Mouse (Mus musculus) lung, embryonic 14.5 days (tissue): ENCODE measurements around the gene Cpsf6. TPM values are rescaled to one million over a fixed set of nuclear protein-coding genes. Genes with fewer than 3 reads are reported as not detected.

ENCODE experiments used
- ATAC-seq: fragments of 200-750 bp; cut with Nextera tagmentation; 2 replicates; pipeline ENCODE4 v1.8.0; 2017; ENCODE audit warnings: mild to moderate bottlenecking, moderate TSS enrichment, moderate library complexity; ENCODE audit not compliant: insufficient read depth
- DNase-seq: peaks from one replicate; pipeline ENCODE4 v3.0.0-alpha.2; 2015
- H3K27ac ChIP-seq: fragments of 300-500 bp; sonication (generic); 2 replicates; pipeline ENCODE4 v1.5.1; 2014; ENCODE audit warnings: low read depth, mild to moderate bottlenecking, moderate library complexity
- H3K27me3 ChIP-seq: fragments of 300-500 bp; sonication (generic); 2 replicates; pipeline ENCODE4 v1.6.1; 2014; ENCODE audit warnings: low read length, control low read depth; ENCODE audit not compliant: insufficient read depth
- H3K36me3 ChIP-seq: fragments of 300-500 bp; sonication (generic); 2 replicates; pipeline ENCODE4 v1.6.1; 2014; ENCODE audit warnings: control low read depth; ENCODE audit not compliant: insufficient read depth
- H3K4me1 ChIP-seq: fragments of 300-500 bp; sonication (generic); 2 replicates; pipeline ENCODE4 v1.6.1; 2014; ENCODE audit warnings: antibody characterized with exemption, control low read depth; ENCODE audit not compliant: insufficient read depth
- H3K4me2 ChIP-seq: fragments of 300-500 bp; sonication (generic); 2 replicates; pipeline ENCODE4 v1.6.1; 2014; ENCODE audit warnings: mild to moderate bottlenecking
- H3K4me3 ChIP-seq: fragments of 300-500 bp; sonication (generic); 2 replicates; pipeline ENCODE4 v1.5.1; 2014; ENCODE audit warnings: low read depth, low read length
- H3K9ac ChIP-seq: fragments of 300-500 bp; sonication (generic); 2 replicates; pipeline ENCODE4 v1.6.1; 2014
- H3K9me3 ChIP-seq: fragments of 300-500 bp; sonication (generic); 2 replicates; pipeline ENCODE4 v1.6.1; 2016; ENCODE audit warnings: low read depth, low read length, control low read depth
- CTCF ChIP-seq: IDR thresholded peaks from 2 replicates; pipeline ENCODE4 v1.5.1; 2016; ENCODE audit warnings: antibody characterized with exemption, low read depth
- WGBS: fragments of 180-500 bp; shearing (Covaris S2); extraction: QIAGEN DNeasy Blood & Tissue Kit; methylation state at CpG from one replicate; pipeline ENCODE4 v1.1.7; 2014; 5-methylcytosine and 5-hydroxymethylcytosine counted together
- polyA plus RNA-seq: library from polyadenylated mRNA; unstranded; fragments of >200 nt; fragmentation: Nextera tagmentation; extraction: Ambion mirVana; gene quantifications from 2 replicates; pipeline ENCODE4 v1.2.1, GENCODE M21; 2014

Cpsf6 gene
- polyA plus RNA-seq, 1 experiment from 2014 or later = 201 TPM

- 70% methylated on average over 4 of the region's 4 CpGs for WGBS
- Histone ChIP-seq H3K36me3 (no peaks in the 10 kb centered on the region), H3K9me3 (no peaks in the 10 kb centered on the region), H3K4me2 (no peak overlapping the region), H3K9ac (no peak overlapping the region), H3K27ac (no peak overlapping the region), H3K4me1 (no peaks in the 10 kb centered on the region), H3K4me3 (no peak overlapping the region), H3K27me3 (no peaks in the 10 kb centered on the region)
- DNase-seq (no peak), ATAC-seq (no peak)
- TF ChIP-seq CTCF = no peak
Observed at GRCm38 (mm10) chr10:117407734-117408288, 28.0 kb upstream of the Cpsf6 start.

GRCm38 (mm10) chr10:117406843-117407733, 27.3 kb upstream of the Cpsf6 start:
- no peak overlapping the region for H3K4me3 ChIP-seq
- H3K9ac ChIP-seq = no peak overlapping the region
- no peak for TF ChIP-seq CTCF
- no peak overlapping the region for H3K4me2 ChIP-seq
- H3K4me1 ChIP-seq = no peaks in the 10 kb centered on the region
- whole genome bisulfite sequencing = 82% methylated on average over 8 of the region's 8 CpGs
- no peaks in the 10 kb centered on the region for H3K36me3 ChIP-seq
- H3K9me3 ChIP-seq = no peaks in the 10 kb centered on the region
- no peak overlapping the region for H3K27ac ChIP-seq
- ATAC-seq (no peak), DNase-seq (no peak)
- no peaks in the 10 kb centered on the region for H3K27me3 ChIP-seq

GRCm38 (mm10) chr10:117406283-117406588, 26.4 kb upstream of the Cpsf6 start:
- ATAC-seq = no peak
- TF ChIP-seq CTCF = no peak
- no peak for DNase-seq
- H3K4me2 ChIP-seq = no peak overlapping the region
- 78% methylated on average over 5 of the region's 5 CpGs for WGBS
- no peaks in the 10 kb centered on the region for H3K4me1 ChIP-seq
- no peaks in the 10 kb centered on the region for H3K36me3 ChIP-seq
- no peaks in the 10 kb centered on the region for H3K27me3 ChIP-seq
- H3K9me3 ChIP-seq = no peaks in the 10 kb centered on the region
- H3K4me3 ChIP-seq = no peak overlapping the region
- no peak overlapping the region for H3K9ac ChIP-seq
- no peak overlapping the region for H3K27ac ChIP-seq

GRCm38 (mm10) chr10:117405526-117406282, 25.9 kb upstream of the Cpsf6 start:
- ATAC-seq = no peak
- no peak for TF ChIP-seq CTCF
- Histone ChIP-seq H3K9me3 (no peaks in the 10 kb centered on the region), H3K4me2 (no peak overlapping the region), H3K4me3 (no peak overlapping the region), H3K36me3 (no peaks in the 10 kb centered on the region), H3K27ac (no peak overlapping the region), H3K4me1 (no peaks in the 10 kb centered on the region), H3K27me3 (no peaks in the 10 kb centered on the region), H3K9ac (no peak overlapping the region)
- 62% methylated on average over 6 of the region's 6 CpGs for WGBS
- DNase-seq = no peak

GRCm38 (mm10) chr10:117404384-117404783, 24.6 kb upstream of the Cpsf6 start:
- Histone ChIP-seq H3K9ac (no peak overlapping the region), H3K9me3 (no peaks in the 10 kb centered on the region), H3K36me3 (no peaks in the 10 kb centered on the region), H3K27me3 (no peaks in the 10 kb centered on the region), H3K4me3 (no peak overlapping the region), H3K4me1 (no peaks in the 10 kb centered on the region), H3K27ac (no peak overlapping the region), H3K4me2 (no peak overlapping the region)
- WGBS = 88% methylated on average over 6 of the region's 6 CpGs
- DNase-seq (no peak), ATAC-seq (no peak)
- TF ChIP-seq CTCF = no peak

- no peaks in the 10 kb centered on the region for H3K4me1 ChIP-seq
- H3K9me3 ChIP-seq = no peaks in the 10 kb centered on the region
- TF ChIP-seq CTCF = no peak
- H3K27me3 ChIP-seq = no peaks in the 10 kb centered on the region
- DNase-seq (no peak), ATAC-seq (no peak)
- H3K9ac ChIP-seq = no peak overlapping the region
- no peak overlapping the region for H3K27ac ChIP-seq
- H3K4me3 ChIP-seq = no peak overlapping the region
- WGBS = 68% methylated on average over 15 of the region's 15 CpGs
- H3K36me3 ChIP-seq = no peaks in the 10 kb centered on the region
- no peak overlapping the region for H3K4me2 ChIP-seq
Observed at GRCm38 (mm10) chr10:117403344-117403953, 23.6 kb upstream of the Cpsf6 start.
